Mouse (Mus musculus) MEL (cell line): ENCODE measurements around the gene Srxn1.
"Not testable (repeated sequence)": the region's sequence is repeated elsewhere in the genome, so short reads cannot be mapped to it uniquely, and the experiment has no call there.

Experiments used
- CHD2 ChIP-seq: IDR thresholded peaks from 2 replicates; pipeline ENCODE4 v1.6.1; 2011; ENCODE audit warnings: low read length, improper control_type of control experiment
- CTCF ChIP-seq, 3 experiments: IDR thresholded peaks in 2 of 3; conservative IDR thresholded peaks in 1 of 3; 2 replicates each; pipeline ENCODE4 v1.5.1; 2011 to 2012; ENCODE audit warnings: low read length in 3 of 3, low read depth in 2 of 3, mild to moderate bottlenecking in 2 of 3, improper control_type of control experiment in 1 of 3, inconsistent platforms in 1 of 3, mixed read lengths in 1 of 3, moderate library complexity in 1 of 3; ENCODE audit not compliant: control insufficient read depth in 1 of 3, insufficient read depth in 1 of 3, poor library complexity in 1 of 3, severe bottlenecking in 1 of 3
- POLR2A ChIP-seq, 2 experiments: IDR thresholded peaks; 2 replicates each; pipeline ENCODE4 v1.6.1; 2011 to 2012; ENCODE audit warnings: low read length in 2 of 2, mild to moderate bottlenecking in 2 of 2, control low read depth in 1 of 2, improper control_type of control experiment in 1 of 2, low read depth in 1 of 2, moderate library complexity in 1 of 2; ENCODE audit not compliant: control insufficient read depth in 1 of 2, insufficient read depth in 1 of 2, poor library complexity in 1 of 2
- TCF12 ChIP-seq: IDR thresholded peaks from 2 replicates; pipeline ENCODE4 v1.6.1; 2014; ENCODE audit warnings: low read depth, mild to moderate bottlenecking, inconsistent platforms, low read length, improper control_type of control experiment, moderate library complexity
- USF1 ChIP-seq: IDR thresholded peaks from 2 replicates; pipeline ENCODE4 v1.6.1; 2014; ENCODE audit warnings: low read depth, mild to moderate bottlenecking, inconsistent platforms, low read length, improper control_type of control experiment, moderate library complexity

DNA sequence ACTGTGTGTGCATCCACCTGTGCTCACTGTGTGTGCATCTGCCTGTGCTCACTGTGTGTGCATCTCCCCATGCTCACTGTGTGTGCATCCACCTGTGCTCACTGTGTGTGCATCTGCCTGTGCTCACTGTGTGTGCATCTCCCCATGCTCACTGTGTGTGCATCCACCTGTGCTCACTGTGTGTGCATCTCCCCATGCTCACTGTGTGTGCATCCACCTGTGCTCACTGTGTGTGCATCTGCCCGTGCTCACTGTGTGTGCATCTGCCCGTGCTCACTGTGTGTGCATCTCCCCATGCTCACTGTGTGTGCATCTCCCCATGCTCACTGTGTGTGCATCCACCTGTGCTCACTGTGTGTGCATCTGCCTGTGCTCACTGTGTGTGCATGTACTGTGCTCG lies 42.5 kb upstream of the Srxn1 start:
- TF ChIP-seq POLR2A (IDR thresholded peaks at IDR 0.05; ENCODE audit: control insufficient read depth in 1 of 2, insufficient read depth in 1 of 2, low read depth in 1 of 2, low read length in 2 of 2, poor library complexity in 1 of 2); USF1; CHD2; CTCF (IDR thresholded peaks at IDR 0.05 in 2 of 3, conservative IDR thresholded peaks at IDR 0.05 in 1 of 3; ENCODE audit: control insufficient read depth in 1 of 3, insufficient read depth in 1 of 3, low read depth in 2 of 3, low read length in 3 of 3, poor library complexity in 1 of 3, severe bottlenecking in 1 of 3); TCF12: not testable (repeated sequence)
